Comparison of ENCODE assay signal across 8 mouse cellular contexts in the genomic region with DNA sequence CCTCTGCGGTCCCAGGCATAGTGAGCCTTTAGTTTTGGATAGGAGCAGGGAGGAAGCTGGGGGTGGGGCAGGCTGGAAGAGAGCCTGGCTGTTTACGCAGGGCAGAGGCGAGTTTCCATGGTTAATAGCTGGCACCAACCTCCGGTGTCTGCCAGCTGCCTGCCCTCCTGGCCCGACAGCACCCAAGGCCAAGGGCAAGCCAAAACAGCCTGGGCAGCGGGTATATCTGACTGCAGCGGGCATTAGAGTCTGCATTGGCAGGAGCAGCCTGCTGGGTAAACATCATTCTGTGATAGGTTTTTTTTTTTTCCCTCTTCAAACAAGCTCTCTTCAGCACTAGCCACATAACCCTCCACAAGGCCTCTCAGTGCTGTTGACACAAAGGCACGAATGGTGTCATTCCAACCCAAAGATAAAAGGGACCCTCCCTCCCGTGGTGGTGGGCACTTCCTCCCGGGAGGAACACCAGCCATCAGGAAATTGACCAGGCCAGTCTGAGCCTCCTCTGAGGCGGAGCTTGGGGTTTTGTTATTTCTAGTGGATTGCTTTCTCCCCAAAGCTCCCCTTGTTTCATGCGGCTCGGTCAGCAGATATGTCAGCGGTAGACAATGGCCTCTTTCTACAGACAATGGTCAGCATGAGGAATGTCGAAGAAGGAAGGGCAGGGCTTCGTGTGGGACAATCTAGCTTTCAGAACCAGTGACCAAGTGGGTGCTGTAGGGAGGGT.
A peak's percentile ranks its signal among the peaks of the same experiment; 100 is the strongest.
DNase-seq lines count a peak whose midpoint lies in the region; ATAC-seq lines count a peak whose summit lies in the region.

No protein-coding gene starts in this region.

- H3K27ac ChIP-seq in forebrain, embryonic 11.5 days (ENCODE audit: low read depth, low read length), result peak overlapping the region; percentile 53; the same call in 1 of the 2 replicates
- H3K27ac ChIP-seq in heart, embryonic 12.5 days (ENCODE audit: poor library complexity, severe bottlenecking), result peak overlapping the region; percentile 48; the same call in 1 of the 2 replicates
- peak overlapping the region; percentile 59; the same call in 1 of the 2 replicates for H3K27ac ChIP-seq in kidney, embryonic 14.5 days (ENCODE audit: low read depth, low read length)
- peak overlapping the region; percentile 80 for H3K27ac ChIP-seq in limb, embryonic 10.5 days
- peak overlapping the region; percentile 62 for H3K27ac ChIP-seq in midbrain, embryonic 11.5 days (ENCODE audit: low read depth, low read length)
- H3K27ac ChIP-seq in stomach, embryonic 14.5 days (ENCODE audit: low read length), result peak overlapping the region; percentile 72; the same call in 1 of the 2 replicates

- H3K9ac ChIP-seq in forebrain, embryonic 11.5 days (ENCODE audit: low read length), result peak overlapping the region; percentile 41
- 0 out of 2 replicates have a peak overlapping the region, but pooled peaks have one; percentile 15 for H3K9ac ChIP-seq in heart, embryonic 12.5 days
- peak overlapping the region; percentile 9; the same call in 1 of the 2 replicates for H3K9ac ChIP-seq in kidney, embryonic 14.5 days (ENCODE audit: low read depth, low read length)
- peak overlapping the region; percentile 47 for H3K9ac ChIP-seq in midbrain, embryonic 11.5 days (ENCODE audit: low read length)
- no peak overlapping the region for H3K9ac ChIP-seq in stomach, embryonic 14.5 days (replicated peaks; ENCODE audit: low read depth, low read length)

- peak; percentile 90 for DNase-seq in brain, adult 2 months (ENCODE audit: low read depth, low spot score)
- DNase-seq in forebrain, embryonic 11.5 days (ENCODE audit: low spot score), result no peak
- DNase-seq in limb, embryonic 10.5 days (ENCODE audit: low spot score), result peak; percentile 54
- DNase-seq in midbrain, embryonic 11.5 days (ENCODE audit: low spot score, missing footprints), result peak; percentile 96

- no peaks in the 10 kb centered on the region for H3K27me3 ChIP-seq in forebrain, embryonic 11.5 days (ENCODE audit: control insufficient read depth, insufficient read depth, low read length)
- no peaks in the 10 kb centered on the region for H3K27me3 ChIP-seq in heart, embryonic 12.5 days (replicated peaks)
- H3K27me3 ChIP-seq in kidney, embryonic 14.5 days (ENCODE audit: control insufficient read depth, insufficient read depth, low read length), result no peaks in the 10 kb centered on the region
- no peaks in the 10 kb centered on the region for H3K27me3 ChIP-seq in limb, embryonic 10.5 days (ENCODE audit: low read depth, poor library complexity, severe bottlenecking)
- H3K27me3 ChIP-seq in midbrain, embryonic 11.5 days (ENCODE audit: control insufficient read depth, insufficient read depth, low read length), result no peaks in the 10 kb centered on the region; the same call in 1 of the 2 replicates
- no peaks in the 10 kb centered on the region for H3K27me3 ChIP-seq in stomach, embryonic 14.5 days (ENCODE audit: control insufficient read depth, insufficient read depth, low read length)

- no peak overlapping the region for H3K4me3 ChIP-seq in forebrain, embryonic 11.5 days (ENCODE audit: low read depth, low read length)
- H3K4me3 ChIP-seq in heart, embryonic 12.5 days, result peak overlapping the region; percentile 27
- H3K4me3 ChIP-seq in kidney, embryonic 14.5 days (ENCODE audit: low read length), result peak overlapping the region; percentile 17
- peak overlapping the region; percentile 31 for H3K4me3 ChIP-seq in limb, embryonic 10.5 days
- H3K4me3 ChIP-seq in midbrain, embryonic 11.5 days (ENCODE audit: low read depth, low read length), result no peak overlapping the region
- H3K4me3 ChIP-seq in stomach, embryonic 14.5 days (ENCODE audit: low read depth, low read length), result peak overlapping the region; percentile 9; the same call in 1 of the 2 replicates

- 3% methylated on average over 16 of the region's 16 CpGs for WGBS in forebrain, embryonic 11.5 days
- 7% methylated on average over 16 of the region's 16 CpGs for WGBS in heart, embryonic 12.5 days
- 5% methylated on average over 16 of the region's 16 CpGs for WGBS in kidney, embryonic 14.5 days
- 5% methylated on average over 16 of the region's 16 CpGs for WGBS in limb, embryonic 10.5 days
- WGBS in midbrain, embryonic 11.5 days, result 3% methylated on average over 16 of the region's 16 CpGs
- 5% methylated on average over 16 of the region's 16 CpGs for WGBS in stomach, embryonic 14.5 days

- H3K4me1 ChIP-seq in forebrain, embryonic 11.5 days (replicated peaks; ENCODE audit: control insufficient read depth, insufficient read depth, low read length), result peaks cover 15% of the 10 kb centered on the region
- H3K4me1 ChIP-seq in heart, embryonic 12.5 days (replicated peaks), result peaks cover 17% of the 10 kb centered on the region
- H3K4me1 ChIP-seq in kidney, embryonic 14.5 days (ENCODE audit: control insufficient read depth, insufficient read depth, low read length), result peaks cover 23% of the 10 kb centered on the region
- peaks cover 46% of the 10 kb centered on the region for H3K4me1 ChIP-seq in limb, embryonic 10.5 days
- peaks cover 26% of the 10 kb centered on the region for H3K4me1 ChIP-seq in midbrain, embryonic 11.5 days (ENCODE audit: control insufficient read depth, insufficient read depth, low read length)
- H3K4me1 ChIP-seq in stomach, embryonic 14.5 days (ENCODE audit: control insufficient read depth, insufficient read depth, low read length), result peaks cover 21% of the 10 kb centered on the region

- H3K36me3 ChIP-seq in forebrain, embryonic 11.5 days (ENCODE audit: control insufficient read depth, insufficient read depth, low read length), result no peaks in the 10 kb centered on the region
- no peaks in the 10 kb centered on the region for H3K36me3 ChIP-seq in heart, embryonic 12.5 days
- no peaks in the 10 kb centered on the region for H3K36me3 ChIP-seq in kidney, embryonic 14.5 days (ENCODE audit: control insufficient read depth, insufficient read depth, low read length)
- H3K36me3 ChIP-seq in limb, embryonic 10.5 days, result no peaks in the 10 kb centered on the region
- no peaks in the 10 kb centered on the region for H3K36me3 ChIP-seq in midbrain, embryonic 11.5 days (ENCODE audit: control insufficient read depth, insufficient read depth, low read length)
- H3K36me3 ChIP-seq in stomach, embryonic 14.5 days (ENCODE audit: control insufficient read depth, insufficient read depth, low read length), result no peaks in the 10 kb centered on the region

- H3K4me2 ChIP-seq in forebrain, embryonic 11.5 days (ENCODE audit: low read depth, low read length, severe bottlenecking), result peak overlapping the region; percentile 42
- peak overlapping the region; percentile 63 for H3K4me2 ChIP-seq in heart, embryonic 12.5 days
- H3K4me2 ChIP-seq in kidney, embryonic 14.5 days (replicated peaks; ENCODE audit: low read depth, low read length), result peak overlapping the region; percentile 37
- peak overlapping the region; percentile 35 for H3K4me2 ChIP-seq in midbrain, embryonic 11.5 days
- peak overlapping the region; percentile 42 for H3K4me2 ChIP-seq in stomach, embryonic 14.5 days (replicated peaks; ENCODE audit: low read depth, low read length)

- no peaks in the 10 kb centered on the region for H3K9me3 ChIP-seq in forebrain, embryonic 11.5 days (ENCODE audit: control insufficient read depth, low read length)
- H3K9me3 ChIP-seq in heart, embryonic 12.5 days (replicated peaks), result no peaks in the 10 kb centered on the region
- H3K9me3 ChIP-seq in kidney, embryonic 14.5 days (ENCODE audit: control insufficient read depth, low read length), result no peaks in the 10 kb centered on the region
- H3K9me3 ChIP-seq in limb, embryonic 10.5 days (replicated peaks), result no peaks in the 10 kb centered on the region
- H3K9me3 ChIP-seq in midbrain, embryonic 11.5 days (ENCODE audit: control insufficient read depth, low read length), result no peaks in the 10 kb centered on the region
- no peaks in the 10 kb centered on the region for H3K9me3 ChIP-seq in stomach, embryonic 14.5 days (ENCODE audit: control insufficient read depth, low read depth, low read length)

- peak; percentile 60 for ATAC-seq in forebrain, embryonic 11.5 days (replicated peaks; ENCODE audit: low FRiP score)
- ATAC-seq in heart, embryonic 12.5 days (ENCODE audit: insufficient number of reproducible peaks, low FRiP score), result peak; percentile 80
- peak; percentile 55; the same call in 1 of the 2 replicates for ATAC-seq in kidney, embryonic 14.5 days (ENCODE audit: low FRiP score, low TSS enrichment)
- ATAC-seq in midbrain, embryonic 11.5 days (ENCODE audit: low FRiP score), result peak; percentile 74
- peak; percentile 83 for ATAC-seq in stomach, embryonic 14.5 days (ENCODE audit: insufficient number of reproducible peaks, insufficient read depth, low FRiP score, low read depth)
- no peak for ATAC-seq in erythroblast, adult 5-6 weeks (replicated peaks; ENCODE audit: low FRiP score, poor library complexity, severe bottlenecking)

Comparison
In these comparisons a context has a peak if more than half of its experiments do, and no peak if none do; other contexts are left out.
1. H3K4me3 ChIP-seq: peak in heart, embryonic 12.5 days (single experiment), kidney, embryonic 14.5 days (single experiment), limb, embryonic 10.5 days (single experiment) and stomach, embryonic 14.5 days (single experiment); none in forebrain, embryonic 11.5 days (single experiment) and midbrain, embryonic 11.5 days (single experiment).
2. Peak in every context shown above with its lines, with median percentiles within 50 percentile points of each other: H3K27ac ChIP-seq and H3K4me2 ChIP-seq.